Mouse (Mus musculus): ENCODE results near the gene Tmem221.
"Not testable (repeated sequence)": the region's sequence is repeated elsewhere in the genome, so short reads cannot be mapped to it uniquely, and the experiment has no call there.

Gene Tmem221

DNA sequence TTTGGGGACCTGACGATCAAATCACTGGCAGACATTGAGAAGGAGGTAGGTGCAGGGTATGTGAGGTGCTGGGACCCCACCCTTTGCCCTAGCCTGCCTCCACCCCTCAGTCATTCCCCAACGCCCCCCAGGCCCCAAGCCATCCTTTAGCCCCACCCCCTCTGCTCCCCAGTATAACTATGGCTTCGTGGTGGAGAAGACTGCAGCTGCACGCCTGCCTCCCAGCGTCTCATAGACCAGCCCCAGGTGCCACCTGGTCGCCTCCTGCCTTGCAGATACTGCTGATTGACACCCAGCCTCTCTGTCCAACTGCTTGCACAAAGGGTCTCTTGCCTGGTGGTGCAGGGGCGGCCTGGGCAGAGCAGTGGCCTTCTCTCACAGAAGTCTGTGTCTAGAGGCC, 11.1 kb downstream of the Tmem221 start:
- no peak for DNase-seq (ENCODE audit: low spot score)

GRCm38 (mm10) chr8:71545053-71545452, 13.6 kb downstream of the Tmem221 start:
- DNase-seq (ENCODE audit: low spot score), result no peak

DNA sequence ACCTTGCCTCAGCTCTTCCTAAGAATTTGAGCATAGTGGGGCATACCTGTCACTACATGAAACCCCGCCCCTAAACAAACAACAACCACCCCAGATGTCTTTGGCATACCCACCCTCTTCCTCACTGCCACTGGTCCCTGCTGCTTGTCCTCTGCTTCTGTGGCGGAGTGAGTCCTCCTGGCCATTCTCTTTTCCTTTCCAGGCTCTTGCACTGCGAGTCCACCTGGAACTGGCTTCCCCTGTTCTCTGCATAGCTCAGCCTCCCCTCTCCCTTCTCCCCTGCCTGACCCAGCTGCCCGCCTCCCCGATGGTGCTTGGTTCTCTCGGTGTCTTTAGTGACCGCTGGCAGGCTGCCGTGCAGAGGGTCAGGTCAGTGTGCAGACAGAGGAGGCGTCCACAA, 14.9 kb downstream of the Tmem221 start:
- DNase-seq (ENCODE audit: low spot score), result no peak

DNA sequence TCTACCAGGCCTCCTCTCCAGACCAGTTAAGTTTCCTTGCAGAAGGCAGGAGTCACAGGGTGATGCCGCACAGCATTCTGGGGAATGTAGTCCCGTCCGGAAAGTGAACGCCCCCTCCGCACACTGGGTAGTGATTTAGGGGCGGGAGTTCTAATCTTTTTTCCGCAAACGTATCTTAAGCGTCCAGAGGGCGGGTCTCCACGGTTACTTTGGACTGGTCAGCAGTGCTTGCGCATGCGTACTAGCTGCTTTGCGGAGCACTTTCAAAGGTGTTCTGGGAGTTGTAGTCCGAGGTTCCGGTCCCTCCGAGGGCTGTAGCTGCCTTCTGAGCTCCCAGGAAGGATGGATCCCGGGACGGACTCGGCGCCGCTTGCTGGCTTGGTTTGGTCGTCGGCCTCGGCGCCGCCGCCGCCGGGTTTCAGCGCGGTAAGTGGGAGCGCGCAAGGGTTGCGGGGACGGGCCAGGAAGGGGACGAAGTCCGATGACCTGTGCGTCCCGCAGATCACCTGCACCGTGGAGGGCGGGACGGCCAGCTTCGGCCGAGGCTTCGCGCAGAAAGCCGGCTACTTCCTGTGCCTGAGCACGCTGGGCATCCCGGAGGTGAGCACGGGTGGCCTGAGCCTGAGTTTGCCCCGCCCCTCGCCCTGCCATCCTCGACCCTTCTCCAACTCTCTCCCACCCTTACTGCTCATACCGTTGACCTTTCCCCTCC, 15.9 kb downstream of the Tmem221 start, which contains the start of gene Mvb12a:
Gene Mvb12a, plus strand, starts transcription at position 291 of the 712 bp plus-strand sequence.
- peak; percentile 76 for DNase-seq (ENCODE audit: low spot score)

- no peak for DNase-seq (ENCODE audit: low spot score)
Measured at GRCm38 (mm10) chr8:71537028-71537867, 21.4 kb downstream of the Tmem221 start, which contains the start of gene Bst2. Bst2 (minus strand) TSS chr8:71537456.

DNA sequence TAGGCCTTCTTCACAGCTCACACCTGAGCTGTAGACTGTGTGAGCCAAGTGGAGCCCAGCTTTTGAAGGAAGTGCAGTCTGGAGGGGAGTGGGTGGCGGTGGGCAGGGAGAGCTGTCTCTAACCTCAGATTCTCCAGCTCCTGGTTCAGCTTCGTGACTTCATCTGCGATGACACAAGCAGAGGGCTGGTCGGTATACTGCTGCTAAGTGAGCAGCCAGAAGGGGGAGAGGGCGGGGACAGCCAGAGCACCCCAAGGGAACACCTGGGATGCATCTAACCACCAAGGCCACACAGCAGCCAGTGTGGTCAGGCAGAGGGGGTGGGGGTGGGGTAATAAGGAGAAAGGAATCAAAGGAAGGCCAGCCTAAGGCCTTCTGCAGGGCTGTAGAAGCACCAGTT, 23.0 kb downstream of the Tmem221 start:
- DNase-seq (ENCODE audit: low spot score), result no peak

DNA sequence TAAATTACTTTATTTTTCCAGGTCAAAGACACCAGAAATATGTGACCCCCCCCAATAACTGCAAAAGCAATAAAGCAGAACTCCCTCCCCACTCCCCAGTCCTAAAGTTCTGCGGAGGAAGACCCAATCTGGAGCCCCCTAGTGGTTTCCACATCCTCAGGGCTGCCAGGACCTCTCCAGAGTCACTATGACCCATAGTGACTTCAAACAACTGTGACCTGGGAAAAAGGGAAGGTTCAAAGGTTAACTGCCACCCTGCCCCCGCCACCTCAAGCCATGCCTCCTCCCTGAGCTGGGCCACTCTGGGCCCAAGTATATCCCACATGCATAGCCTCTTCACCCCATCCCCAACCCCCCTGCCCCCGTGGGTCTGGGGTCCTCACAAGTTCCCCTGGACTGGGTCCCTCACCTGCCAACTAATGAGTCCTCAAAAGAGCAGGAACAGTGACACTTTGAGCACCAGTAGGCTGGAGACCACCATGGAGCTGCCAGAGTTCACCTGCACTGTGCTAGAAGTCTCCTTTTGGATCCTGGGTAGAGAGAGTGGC, 24.3 kb downstream of the Tmem221 start:
- DNase-seq (ENCODE audit: low spot score), result no peak

DNA sequence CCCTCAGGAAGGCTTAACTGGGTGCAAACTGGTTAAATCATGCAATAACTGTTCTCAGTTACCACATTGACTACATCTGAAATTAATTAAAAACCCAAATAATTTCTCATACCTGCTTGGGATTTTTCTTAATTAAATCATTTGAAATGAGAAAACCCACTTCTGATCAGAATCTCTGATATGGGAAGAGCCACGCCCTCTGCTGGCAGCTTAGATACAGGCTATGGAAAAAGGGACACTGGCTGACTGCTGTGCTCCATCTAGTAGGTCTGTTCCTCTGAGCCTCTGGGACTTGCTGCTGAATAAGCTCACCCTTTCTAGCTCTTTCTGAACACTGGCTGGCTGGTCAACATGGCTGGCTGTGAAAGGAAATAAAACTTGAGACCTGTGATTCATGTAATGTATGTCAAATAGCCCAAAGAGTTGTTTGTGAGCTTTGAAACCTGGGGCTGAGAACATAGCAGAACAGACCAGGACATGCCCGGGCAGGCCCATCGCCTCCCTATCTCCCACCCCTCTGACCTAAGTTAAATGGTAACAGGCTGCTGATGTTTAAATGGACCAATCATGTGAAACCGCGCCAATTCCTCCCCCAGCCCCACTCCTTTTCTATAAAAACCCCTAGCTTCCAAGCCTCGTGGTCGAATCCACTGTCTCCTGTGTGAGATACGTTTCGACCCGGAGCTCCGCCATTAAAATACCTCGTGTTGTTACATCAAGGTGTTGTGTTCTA, 27.8 kb downstream of the Tmem221 start:
- not testable (repeated sequence) for DNase-seq (ENCODE audit: low spot score)

GRCm38 (mm10) chr8:71528362-71529073, 30.2 kb downstream of the Tmem221 start:
- no peak for DNase-seq (ENCODE audit: low spot score)

DNA sequence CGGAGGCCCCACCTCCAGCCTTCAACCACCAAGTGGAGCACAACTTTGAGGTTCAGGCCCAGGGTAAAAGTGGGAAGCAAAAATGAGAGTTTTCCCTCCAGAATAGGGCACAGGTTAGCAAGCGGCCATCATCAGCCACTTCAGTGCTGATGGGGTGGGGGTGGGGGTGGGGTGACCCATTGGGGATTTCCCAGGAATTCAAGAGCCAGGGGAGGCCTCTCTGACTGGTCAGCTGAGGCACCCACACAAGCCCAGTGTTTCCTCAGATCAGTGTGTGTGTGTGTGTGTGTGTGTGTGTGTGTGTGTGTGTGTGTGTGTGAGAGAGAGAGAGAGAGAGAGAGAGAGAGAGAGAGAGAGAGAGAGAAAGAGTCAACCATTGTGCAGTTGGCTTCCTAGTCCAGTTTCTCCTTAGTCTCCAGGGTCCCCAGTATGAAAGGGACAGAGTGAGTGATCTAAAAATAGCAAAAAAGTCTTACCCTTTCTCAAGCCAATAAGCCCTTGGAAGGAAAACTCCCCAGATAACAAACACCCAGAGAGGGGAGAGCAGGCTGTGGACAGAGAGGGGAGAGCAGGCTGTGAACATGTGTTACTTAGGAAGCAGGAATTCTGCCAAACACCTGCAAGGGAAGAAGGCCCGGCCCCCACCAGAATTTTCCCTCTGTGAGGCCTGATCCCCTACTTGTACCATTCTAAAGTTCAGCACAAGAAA, 31.4 kb downstream of the Tmem221 start:
- DNase-seq (ENCODE audit: low spot score), result no peak

GRCm38 (mm10) chr8:71526272-71526671, 32.4 kb downstream of the Tmem221 start:
- no peak for DNase-seq (ENCODE audit: low spot score)

- no peak for DNase-seq (ENCODE audit: low spot score)
Measured at GRCm38 (mm10) chr8:71525226-71526050, 33.2 kb downstream of the Tmem221 start, which contains the start of gene Ccdc194. Ccdc194 (minus strand) TSS chr8:71525711.

GRCm38 (mm10) chr8:71521634-71522033, 37.0 kb downstream of the Tmem221 start:
- DNase-seq (ENCODE audit: low spot score), result peak; percentile 89

GRCm38 (mm10) chr8:71519037-71519825, 39.4 kb downstream of the Tmem221 start:
- not testable (repeated sequence) for DNase-seq (ENCODE audit: low spot score)

- no peak for DNase-seq (ENCODE audit: low spot score)
Measured at GRCm38 (mm10) chr8:71516786-71517185, 41.9 kb downstream of the Tmem221 start.

- DNase-seq (ENCODE audit: low spot score), result no peak
Measured at GRCm38 (mm10) chr8:71515043-71515442, 43.6 kb downstream of the Tmem221 start.

- no peak for DNase-seq (ENCODE audit: low spot score)
Measured at GRCm38 (mm10) chr8:71513018-71513754, 45.5 kb downstream of the Tmem221 start.

GRCm38 (mm10) chr8:71511644-71512043, 47.0 kb downstream of the Tmem221 start, which contains the start of gene Plvap:
Plvap (minus strand) TSS chr8:71511752.
- DNase-seq (ENCODE audit: low spot score), result no peak

Data from urinary bladder, postnatal 10 days (tissue).